ENCODE assay signal across 9 mouse cellular contexts in the genomic region with DNA sequence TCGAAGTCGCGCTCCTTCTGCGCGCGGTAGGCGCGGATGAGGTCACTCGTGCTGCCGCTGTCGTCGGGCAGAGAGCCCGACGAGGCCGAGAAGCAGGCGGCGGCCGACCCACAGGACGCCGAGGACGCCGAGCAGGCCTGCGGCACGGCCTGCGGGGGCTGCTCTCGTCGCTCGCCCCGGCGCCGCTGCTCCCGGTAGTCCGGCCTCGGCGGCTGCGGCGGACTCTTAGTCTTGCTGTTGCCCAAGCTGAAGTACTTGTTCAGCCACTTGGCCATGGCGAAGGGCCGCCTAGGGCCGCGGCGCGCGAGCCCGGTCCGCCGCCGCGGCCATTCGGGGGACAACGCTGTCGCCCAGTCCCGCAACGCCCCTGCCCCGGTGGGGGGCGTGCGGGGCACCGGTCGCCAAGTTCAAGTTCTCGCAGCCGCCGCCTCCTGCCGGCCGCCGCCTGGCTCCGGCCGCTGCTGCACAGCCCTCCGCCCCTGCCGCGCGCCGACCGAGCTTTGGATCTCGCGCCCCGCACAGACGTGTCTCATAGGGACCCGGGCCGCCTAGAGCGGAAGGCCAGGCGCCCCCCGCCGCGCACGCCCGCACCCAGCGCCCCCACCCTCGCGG. TPM values are rescaled to one million over a fixed set of nuclear protein-coding genes. Genes with fewer than 3 reads are reported as not detected.
DNase-seq lines count a peak whose midpoint lies in the region; ATAC-seq lines count a peak whose summit lies in the region.
"Had no signal": no experiment of that assay in that cellular context is flagged by ENCODE, and none has a peak within 500 bp of the region (broad histone marks: within the 10 kb centered on the region; RNA-seq: fewer than 3 reads in every experiment).

No protein-coding gene starts in this region.

- WGBS in heart, embryonic 15.5 days, result under 1% methylated on average over 84 of the region's 89 CpGs
- WGBS in midbrain, embryonic 13.5 days, result under 1% methylated on average over 52 of the region's 89 CpGs

- peak overlapping the region; percentile 84 for H3K4me3 ChIP-seq in heart, embryonic 15.5 days
- peak overlapping the region; percentile 54 for H3K4me3 ChIP-seq in midbrain, embryonic 13.5 days (replicated peaks)

- peak; percentile 16 for DNase-seq in cerebellum, adult 9-11 months
- DNase-seq in cerebellum, adult 9-10 months, result no peak
- peak; percentile 66 for DNase-seq in CD4-positive helper T cell, adult 2 months (ENCODE audit: low read depth, low spot score)
- DNase-seq in embryo, embryonic 10.5 days (ENCODE audit: low spot score), result peak; percentile 59
- peak; percentile 58 to 75 for DNase-seq in kidney, postnatal 4 days
- peak; percentile 43 for DNase-seq in urinary bladder, postnatal 25 days (ENCODE audit: low spot score)

- peak overlapping the region; percentile 99 for H3K27ac ChIP-seq in heart, embryonic 15.5 days
- peak overlapping the region; percentile 79 for H3K27ac ChIP-seq in midbrain, embryonic 13.5 days

- H3K9ac ChIP-seq in heart, embryonic 15.5 days, result peak overlapping the region; percentile 94
- H3K9ac ChIP-seq in midbrain, embryonic 13.5 days (replicated peaks), result peak overlapping the region; percentile 82

- peak overlapping the region; percentile 90 for H3K4me2 ChIP-seq in heart, embryonic 15.5 days
- H3K4me2 ChIP-seq in midbrain, embryonic 13.5 days (replicated peaks), result peak overlapping the region; percentile 80

- H3K36me3 ChIP-seq in heart, embryonic 15.5 days, result no peaks in the 10 kb centered on the region
- H3K36me3 ChIP-seq in midbrain, embryonic 13.5 days, result no peaks in the 10 kb centered on the region
- H3K36me3 ChIP-seq: G1E had no signal

- H3K27me3 ChIP-seq in heart, embryonic 15.5 days, result no peaks in the 10 kb centered on the region
- peaks cover 39% of the 10 kb centered on the region for H3K27me3 ChIP-seq in midbrain, embryonic 13.5 days

- H3K4me1 ChIP-seq in heart, embryonic 15.5 days (replicated peaks), result peaks cover 59% of the 10 kb centered on the region
- H3K4me1 ChIP-seq in midbrain, embryonic 13.5 days (replicated peaks), result peaks cover 57% of the 10 kb centered on the region

- ATAC-seq in heart, embryonic 15.5 days (replicated peaks; ENCODE audit: insufficient number of reproducible peaks, insufficient read depth, low FRiP score, low read depth), result peak; percentile 3; the same call in 1 of the 2 replicates
- ATAC-seq in midbrain, embryonic 13.5 days, result peak; percentile 69

- H3K9me3 ChIP-seq in heart, embryonic 15.5 days (replicated peaks), result no peaks in the 10 kb centered on the region
- H3K9me3 ChIP-seq in midbrain, embryonic 13.5 days, result no peaks in the 10 kb centered on the region

RNA-seq across cellular contexts. Expression of a gene that starts 2.2 kb away (rescaled TPM):
- 8.6 and 10.7 TPM in 2 replicates for polyA plus RNA-seq in heart, embryonic 15.5 days (2015; fragmentation: Nextera tagmentation; extraction: Ambion mirVana)
- 2.7 and 3.6 TPM in 2 replicates for polyA plus RNA-seq in midbrain, embryonic 13.5 days (2015; fragmentation: Nextera tagmentation; extraction: Ambion mirVana)
- polyA plus RNA-seq: G1E had no signal
